Comparison of ENCODE assay signal across 24 mouse cellular contexts in genomic region chrX:134111767-134112166, GRCm38 (mm10). TPM values are rescaled to one million over a fixed set of nuclear protein-coding genes. Genes with fewer than 3 reads are reported as not detected.
DNase-seq lines count a peak whose midpoint lies in the region; ATAC-seq and TF ChIP-seq lines count a peak whose summit lies in the region.
"Had no signal": no experiment of that assay in that cellular context is flagged by ENCODE, and none has a peak within 500 bp of the region (broad histone marks: within the 10 kb centered on the region; RNA-seq: fewer than 3 reads in every experiment).

No protein-coding gene starts in this region.

- H3K79me2 ChIP-seq in CH12.LX (replicated peaks; ENCODE audit: control insufficient read depth, extremely low read depth, insufficient read depth, poor library complexity, severe bottlenecking) = no peaks in the 10 kb centered on the region

- no peak for TF ChIP-seq CTCF in CH12.LX (conservative IDR thresholded peaks at IDR 0.05 in 1 of 2, IDR thresholded peaks at IDR 0.05 in 1 of 2; ENCODE audit: low read depth in 2 of 2, low read length in 2 of 2)

- no peaks in the 10 kb centered on the region for H3K36me3 ChIP-seq in CH12.LX (replicated peaks in 1 of 2; ENCODE audit: control insufficient read depth in 1 of 2, insufficient read depth in 1 of 2, low read length in 1 of 2)
- H3K36me3 ChIP-seq: embryonic facial prominence, embryonic 15.5 days; forebrain, embryonic 10.5 days; heart, embryonic 13.5 days; hindbrain, embryonic 15.5 days had no signal

- DNase-seq in CD4-positive helper T cell, adult 2 months (ENCODE audit: low read depth, low spot score) = peak; percentile 21
- peak; percentile 30 for DNase-seq in CH12.LX (ENCODE audit: extremely low read depth)
- DNase-seq in natural killer cell, adult 2 months (ENCODE audit: low spot score in 2 of 2) = peak; percentile 2
- no peak for DNase-seq in thymus, postnatal 25 days
- no peak for DNase-seq in adrenal gland, postnatal 25 days
- no peak for DNase-seq in cerebellum, adult 18-20 months
- DNase-seq in lung, postnatal 4 days = no peak
- DNase-seq: adrenal gland, adult 8-10 months; cerebellum, adult 11-12 months; cerebellum, adult 9-11 months; cerebellum, postnatal 36 days; embryo, embryonic 11 days; gastrocnemius, adult 2 months; gastrocnemius, postnatal 25 days; heart, adult 11 months; heart, postnatal 36 days had no signal

- no peaks in the 10 kb centered on the region for H3K27me3 ChIP-seq in CH12.LX (replicated peaks)
- H3K27me3 ChIP-seq: embryonic facial prominence, embryonic 15.5 days; heart, embryonic 13.5 days had no signal

- H3K4me3 ChIP-seq in CH12.LX (replicated peaks in 1 of 3; ENCODE audit: low read depth in 2 of 3, low read length in 2 of 3, poor library complexity in 1 of 3) = no peak overlapping the region
- H3K4me3 ChIP-seq: embryonic facial prominence, embryonic 15.5 days; erythroblast, embryonic 14.5 days; forebrain, embryonic 10.5 days; gastrocnemius, adult 2 months; heart, embryonic 13.5 days; hindbrain, embryonic 15.5 days had no signal

- peaks cover 3 to 10% of the 10 kb centered on the region in 2 experiments; a peak in 3 of 4 replicates for H3K4me1 ChIP-seq in CH12.LX (ENCODE audit: control insufficient read depth in 1 of 2, insufficient read depth in 2 of 2)
- H3K4me1 ChIP-seq: embryonic facial prominence, embryonic 15.5 days; forebrain, embryonic 10.5 days; heart, embryonic 13.5 days; hindbrain, embryonic 15.5 days had no signal

- TF ChIP-seq RAD21 in CH12.LX (IDR thresholded peaks at IDR 0.05; ENCODE audit: low read depth, low read length) = no peak

- ATAC-seq in common myeloid progenitor, adult 5-6 weeks (replicated peaks; ENCODE audit: low read depth, poor library complexity, severe bottlenecking) = 0 out of 2 replicates have a peak, but pooled peaks have one; percentile 23
- ATAC-seq: forebrain, embryonic 14.5 days had no signal

- peak overlapping the region; percentile 56; the same call in 1 of the 2 replicates for H3K4me2 ChIP-seq in CH12.LX (ENCODE audit: insufficient read depth, low read depth, poor library complexity, severe bottlenecking)
- H3K4me2 ChIP-seq: embryonic facial prominence, embryonic 15.5 days; heart, embryonic 13.5 days; hindbrain, embryonic 15.5 days had no signal

- no peak overlapping the region for H3K9ac ChIP-seq in CH12.LX (ENCODE audit: insufficient read depth, low read depth)
- H3K9ac ChIP-seq: embryonic facial prominence, embryonic 15.5 days; heart, embryonic 13.5 days; hindbrain, embryonic 15.5 days had no signal

- no peaks in the 10 kb centered on the region for H3K9me3 ChIP-seq in CH12.LX (replicated peaks; ENCODE audit: low read length)
- H3K9me3 ChIP-seq: embryonic facial prominence, embryonic 15.5 days; forebrain, embryonic 10.5 days; heart, embryonic 13.5 days; hindbrain, embryonic 15.5 days had no signal

- TF ChIP-seq POLR2A in CH12.LX (IDR thresholded peaks at IDR 0.05; ENCODE audit: low read depth, low read length) = no peak

- TF ChIP-seq EP300 in CH12.LX (IDR thresholded peaks at IDR 0.05; ENCODE audit: low read length) = no peak

- in situ Hi-C loops in CH12.LX (cut with MboI; ENCODE audit: low pct_ligation_motif_present, low pct_unique_long_range_greater_than_20kb, low sequenced_read_pairs) = no loop called here

- no peak overlapping the region for H3K27ac ChIP-seq in CH12.LX (ENCODE audit: insufficient read depth, low read depth)
- H3K27ac ChIP-seq: embryonic facial prominence, embryonic 15.5 days; forebrain, embryonic 10.5 days; gastrocnemius, adult 2 months; heart, embryonic 13.5 days; hindbrain, embryonic 15.5 days had no signal

- dilution Hi-C loops in CH12.LX (cut with MboI; ENCODE audit: extremely low pct_ligation_motif_present, extremely low pct_unique_long_range_greater_than_20kb, low sequenced_read_pairs) = no loop called here

TF ChIP-seq in CH12.LX, 34 proteins besides CTCF, POLR2A, EP300 and RAD21:
- no peak for TF ChIP-seq SMC3 (IDR thresholded peaks at IDR 0.05; ENCODE audit: low read depth, low read length)
- no peak for TF ChIP-seq MXI1 (IDR thresholded peaks at IDR 0.05; ENCODE audit: low read depth, low read length)
- TF ChIP-seq MEF2A (IDR thresholded peaks at IDR 0.05; ENCODE audit: borderline replicate concordance, low read depth, low read length) = no peak
- no peak for TF ChIP-seq KAT2A (IDR thresholded peaks at IDR 0.05; ENCODE audit: insufficient replicate concordance, low read length)
- TF ChIP-seq SIN3A (IDR thresholded peaks at IDR 0.05; ENCODE audit: low read length) = no peak
- no peak for TF ChIP-seq ZMIZ1 (IDR thresholded peaks at IDR 0.05; ENCODE audit: low read depth, low read length)
- TF ChIP-seq ETS1 (conservative IDR thresholded peaks at IDR 0.05; ENCODE audit: low read depth, low read length) = no peak
- no peak for TF ChIP-seq MAFK (IDR thresholded peaks at IDR 0.05; ENCODE audit: insufficient replicate concordance, low read length)
- no peak for TF ChIP-seq HCFC1 (IDR thresholded peaks at IDR 0.05; ENCODE audit: low read depth, low read length)
- no peak for TF ChIP-seq ZNF384 (IDR thresholded peaks at IDR 0.05; ENCODE audit: low read depth, low read length)
- TF ChIP-seq JUND (conservative IDR thresholded peaks at IDR 0.05; ENCODE audit: low read depth, low read length) = no peak

RNA-seq across cellular contexts. Expression of gene Xkrx, which starts 50.1 kb away (rescaled TPM):
- total RNA-seq in CH12.LX (2012; rRNA removed) = 0.04 TPM in 1 of 2 replicates, not detected in the other
- total RNA-seq in CH12.LX (2014; rRNA removed) = not detected in 2 replicates
- polyA plus RNA-seq in CH12.LX (2012; ENCODE audit: insufficient read length, low read depth) = 0.24 and 0.33 TPM in 2 replicates
- total RNA-seq in common myeloid progenitor, adult 5-6 weeks (2017) = not detected in 2 replicates
- total RNA-seq in adrenal gland, postnatal 25 days (2021) = 1.7 and 2.1 TPM in 2 replicates
- polyA plus RNA-seq: embryonic facial prominence, embryonic 11.5 days had no signal

RNA-seq across cellular contexts. Expression of gene Cstf2, which starts 52.8 kb away (rescaled TPM):
- total RNA-seq in CH12.LX (2012; rRNA removed) (47.2 and 51.1 TPM in 2 replicates), CH12.LX (2014; rRNA removed) (67.9 and 73.5 TPM in 2 replicates)
- polyA plus RNA-seq in CH12.LX (2012; ENCODE audit: insufficient read length, low read depth) = 89.8 and 113 TPM in 2 replicates
- 72.9 and 102 TPM in 2 replicates for total RNA-seq in common myeloid progenitor, adult 5-6 weeks (2017)
- 32.5 and 46.5 TPM in 2 replicates for total RNA-seq in adrenal gland, postnatal 25 days (2021)

Comparison
In these comparisons a context has a peak if more than half of its experiments do, and no peak if none do; other contexts are left out.
1. DNase-seq: peak in CD4-positive helper T cell, adult 2 months (single experiment), CH12.LX (single experiment) and natural killer cell, adult 2 months (2 of 2); none in thymus, postnatal 25 days (single experiment), adrenal gland, postnatal 25 days (single experiment), cerebellum, adult 18-20 months (0 of 2) and lung, postnatal 4 days (0 of 2).